Mouse (Mus musculus): ENCODE measurements at regions not wholly inside any gene's neighbourhood (a gene's known extent, or its start where the extent isn't known, plus 50 kb on each side); places are given as distances from the start of the nearest gene placed in this dataset.
"Not testable (repeated sequence)": the region's sequence is repeated elsewhere in the genome, so short reads cannot be mapped to it uniquely, and the experiment has no call there.

DNA sequence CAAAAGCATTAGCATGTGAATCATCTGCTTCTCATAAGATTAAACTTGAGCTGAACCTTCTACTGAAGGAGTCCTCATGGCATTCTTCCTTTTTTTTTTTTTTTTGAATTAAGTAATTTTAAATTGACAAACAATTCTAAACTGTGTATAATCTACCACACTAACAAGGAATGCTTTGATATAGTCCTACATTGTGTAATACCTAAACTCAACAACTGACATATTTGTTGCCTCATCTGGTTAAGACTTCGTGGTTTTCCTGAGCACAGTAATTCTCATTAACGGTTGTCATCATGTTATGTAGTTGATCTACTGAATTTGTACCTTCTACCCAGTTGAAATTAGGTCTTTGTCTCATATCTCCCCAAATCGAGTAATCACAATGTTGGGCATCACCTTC is 83.9 kb upstream of the Hcrtr2 start:
- no peak for DNase-seq
- intact Hi-C loops (cut with DNase I) = no loop called here

DNA sequence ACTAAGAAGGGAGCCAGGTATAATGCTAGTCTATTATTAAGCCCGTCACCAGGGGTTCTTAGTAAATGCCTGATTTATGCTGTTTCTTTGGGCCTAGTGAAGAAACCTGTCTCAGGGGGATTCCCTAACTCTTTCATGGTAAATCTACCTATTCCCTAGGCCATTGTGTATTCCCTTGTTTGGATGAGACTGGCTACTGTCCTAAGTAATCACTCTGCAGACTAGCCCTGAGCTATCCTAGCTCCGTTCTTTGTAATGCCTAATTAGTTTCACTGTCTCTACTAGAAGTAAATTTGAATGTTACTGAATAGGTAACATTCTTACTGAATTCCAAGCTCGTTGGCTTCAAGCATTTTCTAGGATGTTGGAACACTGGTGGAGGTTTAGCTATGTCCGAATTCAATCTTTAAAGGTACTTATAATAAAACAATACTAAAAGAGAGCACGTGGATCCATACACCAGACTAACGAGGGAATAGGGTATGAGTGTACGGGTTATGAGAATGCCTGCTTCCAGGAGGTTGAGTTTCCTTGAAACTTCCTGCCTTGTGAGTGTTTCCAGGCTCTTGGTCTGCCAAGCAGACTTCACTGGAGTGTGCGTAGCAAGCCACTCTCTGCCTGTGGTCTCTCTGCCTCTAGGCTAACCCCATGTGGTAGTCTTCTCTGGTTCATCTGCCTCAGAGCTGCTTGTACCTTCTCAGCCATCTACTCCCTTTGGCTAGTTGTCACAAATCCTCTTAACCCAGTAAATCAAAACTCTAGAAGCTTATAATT is 78.4 kb upstream of the Hcrtr2 start:
- intact Hi-C loops (cut with DNase I); DNase-seq: not testable (repeated sequence)

DNA sequence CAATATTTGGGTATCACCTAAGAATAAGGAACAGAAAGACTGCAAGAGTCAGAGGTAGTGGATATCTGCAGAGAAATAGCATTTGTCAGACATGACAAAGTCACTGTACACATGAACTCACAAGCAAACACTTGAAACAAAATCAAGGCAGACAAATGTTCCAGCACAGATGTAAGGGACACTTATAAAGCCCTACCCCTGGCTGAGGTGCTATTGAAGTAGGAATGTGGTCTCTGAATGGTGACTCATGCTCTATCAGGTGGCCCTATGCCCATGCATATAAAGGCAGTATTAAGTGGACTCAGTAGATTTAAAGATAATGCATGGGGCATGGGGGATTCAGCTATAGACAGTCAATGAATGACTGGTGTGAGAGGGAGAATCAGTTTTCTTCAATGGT is 77.2 kb upstream of the Hcrtr2 start:
- intact Hi-C loops (cut with DNase I) = no loop called here
- DNase-seq = no peak

DNA sequence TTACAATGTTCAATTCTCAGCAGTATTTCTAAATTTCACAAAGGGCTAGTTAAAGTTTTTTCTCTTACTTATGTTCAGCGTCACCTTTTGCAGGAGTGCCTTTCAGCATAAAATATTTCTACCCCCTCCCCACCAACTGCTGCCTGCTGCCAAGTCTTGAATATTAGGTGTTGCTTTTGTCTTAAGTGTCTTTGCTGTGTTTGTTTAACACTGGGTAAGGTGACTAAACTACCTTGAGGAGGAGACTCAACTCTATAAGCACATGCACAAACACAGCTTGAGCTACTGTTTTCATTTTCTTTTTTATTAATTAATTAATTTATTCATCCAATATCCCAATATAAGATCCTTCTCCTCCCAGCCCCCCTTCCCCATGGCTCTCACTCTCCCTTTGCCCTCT is 70.1 kb upstream of the Hcrtr2 start:
- no peak for DNase-seq
- intact Hi-C loops (cut with DNase I) = loop anchor here (10.0 kb wide), 1 partner anchor 991 kb away; no protein-coding TSS in a partner anchor

DNA sequence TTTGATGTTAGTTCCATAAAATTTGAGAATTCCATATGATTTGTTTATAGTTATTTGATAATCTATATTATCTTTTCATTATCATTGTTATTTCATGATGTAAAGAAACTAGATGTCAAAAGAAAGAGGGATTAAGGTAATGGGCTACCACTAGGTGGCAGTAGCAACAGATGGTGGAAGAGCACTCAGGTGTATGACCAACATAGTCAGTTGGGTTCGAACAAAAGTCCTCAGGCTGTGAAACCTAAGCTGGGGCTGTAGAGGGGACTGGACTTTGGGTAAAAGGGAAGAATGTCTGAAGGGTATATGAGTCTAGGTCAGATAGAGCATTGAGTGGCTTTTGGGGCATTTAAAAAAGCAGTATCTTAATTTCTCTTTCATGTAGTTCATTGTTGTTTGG is 67.2 kb upstream of the Hcrtr2 start:
- peak; percentile 22 for DNase-seq
- intact Hi-C loops (cut with DNase I) = loop anchor here (10.0 kb wide), 1 partner anchor 994 kb away; no protein-coding TSS in a partner anchor

Measured in left cerebral cortex, postnatal 4 days (tissue).